8 mouse cellular contexts compared by ENCODE assay signal in genomic region chr1:171328839-171329432, GRCm38 (mm10). TPM values are rescaled to one million over a fixed set of nuclear protein-coding genes. Genes with fewer than 3 reads are reported as not detected.
A peak's percentile ranks its signal among the peaks of the same experiment; 100 is the strongest.
DNase-seq lines count a peak whose midpoint lies in the region; ATAC-seq and TF ChIP-seq lines count a peak whose summit lies in the region.

TSS of gene Dedd (plus strand) at chr1:171329145.

- WGBS in hindbrain, embryonic 10.5 days: under 1% methylated on average over 48 of the region's 48 CpGs
- 0% methylated on average over 37 of the region's 48 CpGs for WGBS in lung, postnatal 0 days

- peak; percentile 97 for DNase-seq in MN1 (ENCODE audit: low spot score)
- DNase-seq in cerebellum, adult 9-10 months: peak; percentile 94
- peak; percentile 95 for DNase-seq in hindbrain, embryonic 10.5 days (ENCODE audit: low spot score)
- peak; percentile 96 for DNase-seq in layer of hippocampus, adult 9-11 months
- DNase-seq in lung, postnatal 0 days (ENCODE audit: low spot score): peak; percentile 99
- DNase-seq in ovary, postnatal 14 days (ENCODE audit: low spot score): peak; percentile 78
- DNase-seq in thymus, postnatal 14 days: peak; percentile 90

- H3K4me3 ChIP-seq in hindbrain, embryonic 10.5 days: peak within 1 kb of the TSS; percentile 92
- peak within 1 kb of the TSS; percentile 67 for H3K4me3 ChIP-seq in lung, postnatal 0 days (ENCODE audit: low read depth, low read length)

- H3K9me3 ChIP-seq in hindbrain, embryonic 10.5 days: no peaks in the 10 kb centered on the region
- no peaks in the 10 kb centered on the region for H3K9me3 ChIP-seq in lung, postnatal 0 days (ENCODE audit: low read length)

- TF ChIP-seq CTCF in lung, postnatal 0 days (IDR thresholded peaks at IDR 0.05): peak; percentile 41

- ATAC-seq in frontal cortex, adult (ENCODE audit: low TSS enrichment): peak; percentile 90
- ATAC-seq in lung, postnatal 0 days: peak; percentile 96

- peak within 1 kb of the TSS; percentile 90 for H3K9ac ChIP-seq in lung, postnatal 0 days (replicated peaks; ENCODE audit: low read depth)

- peaks cover 16% of the 10 kb centered on the region for H3K36me3 ChIP-seq in hindbrain, embryonic 10.5 days
- no peaks in the 10 kb centered on the region for H3K36me3 ChIP-seq in lung, postnatal 0 days (ENCODE audit: insufficient read depth, low read length)

- H3K27me3 ChIP-seq in hindbrain, embryonic 10.5 days (ENCODE audit: insufficient read depth, poor library complexity, severe bottlenecking): no peaks in the 10 kb centered on the region
- no peaks in the 10 kb centered on the region for H3K27me3 ChIP-seq in lung, postnatal 0 days (replicated peaks; ENCODE audit: insufficient read depth, low read length)

- H3K4me2 ChIP-seq in lung, postnatal 0 days (replicated peaks; ENCODE audit: low read depth, low read length): peak within 1 kb of the TSS; percentile 75

- H3K27ac ChIP-seq in hindbrain, embryonic 10.5 days: peak within 1 kb of the TSS; percentile 100
- peak within 1 kb of the TSS; percentile 99 for H3K27ac ChIP-seq in lung, postnatal 0 days (ENCODE audit: low read length)

- H3K4me1 ChIP-seq in hindbrain, embryonic 10.5 days (replicated peaks): peaks cover 46% of the 10 kb centered on the region
- peaks cover 7% of the 10 kb centered on the region; the same call in 1 of the 2 replicates for H3K4me1 ChIP-seq in lung, postnatal 0 days (ENCODE audit: insufficient read depth, low read depth, low read length)

- TF ChIP-seq EP300 in lung, postnatal 0 days (IDR thresholded peaks at IDR 0.05): no peak

RNA-seq across cellular contexts. Expression of gene Dedd, which starts in this region (rescaled TPM):
- 46.2 and 48.4 TPM in 2 replicates for polyA plus RNA-seq in hindbrain, embryonic 10.5 days (2016; fragmentation: Nextera tagmentation; extraction: Ambion mirVana)
- 43.0 and 44.4 TPM in 2 replicates for polyA plus RNA-seq in lung, postnatal 0 days (2015; fragmentation: Nextera tagmentation; extraction: Ambion mirVana)

Comparison
In these comparisons a context has a peak if more than half of its experiments do, and no peak if none do; other contexts are left out.
1. Peak in every context shown above with its lines: DNase-seq, ATAC-seq, H3K4me3 ChIP-seq and H3K27ac ChIP-seq.